Mouse (Mus musculus): ENCODE data around the gene Tph2. TPM values are rescaled to one million over a fixed set of nuclear protein-coding genes. Genes with fewer than 3 reads are reported as not detected.

Gene Tph2
- polyA plus RNA-seq, 1 experiment from 2014 or later: not detected

DNA sequence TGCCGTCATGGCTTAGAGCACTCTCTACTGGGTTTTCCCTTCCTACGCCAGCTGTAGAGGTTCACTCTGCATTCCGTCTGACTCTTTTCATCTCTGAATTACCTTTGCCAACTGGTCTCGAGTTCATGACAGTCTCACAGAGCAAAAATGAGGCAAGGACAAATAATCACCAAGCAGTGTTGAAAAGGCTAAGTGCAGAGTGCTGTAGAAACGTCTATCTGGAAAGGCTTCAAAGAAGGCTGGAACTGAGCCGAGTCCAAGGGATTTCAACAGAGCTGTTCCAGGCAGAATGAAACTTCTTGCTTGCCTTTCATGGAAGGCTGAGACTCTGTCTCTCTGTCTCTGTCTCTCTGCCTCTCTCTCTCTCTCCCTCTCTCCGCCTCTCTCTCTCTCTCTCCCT lies 47.8 kb downstream of the Tph2 start:
- WGBS: 45% methylated on average over 7 of the region's 7 CpGs

DNA sequence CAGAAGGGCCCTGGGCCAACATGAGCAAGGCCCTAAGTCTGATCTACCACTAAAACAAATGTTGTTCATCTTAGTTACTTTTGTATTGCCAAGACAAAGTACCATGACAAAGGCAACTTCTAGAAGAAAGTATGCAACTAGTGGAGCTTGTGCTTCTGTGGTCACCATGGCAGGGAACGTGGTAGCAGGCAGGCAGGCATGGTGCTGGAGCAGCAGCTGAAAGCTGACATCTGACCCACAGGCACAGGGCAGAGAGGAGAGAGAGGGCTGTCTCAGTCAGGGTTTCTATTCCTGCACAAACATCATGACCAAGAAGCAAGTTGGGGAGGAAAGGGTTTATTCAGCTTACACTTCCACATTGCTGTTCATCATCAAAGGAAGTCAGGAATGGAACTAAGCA lies 56.9 kb downstream of the Tph2 start:
- Histone ChIP-seq H3K4me1 (peaks cover 11% of the 10 kb centered on the region), H3K9me3 (no peaks in the 10 kb centered on the region), H3K4me2 (no peak overlapping the region), H3K36me3 (no peaks in the 10 kb centered on the region), H3K27ac (replicated peaks) (no peak overlapping the region), H3K9ac (no peak overlapping the region), H3K4me3 (no peak overlapping the region), H3K27me3 (replicated peaks) (no peaks in the 10 kb centered on the region)
- 33% methylated on average over 1 of the region's 1 CpGs for WGBS
- no peak for ATAC-seq (ENCODE audit: extremely low read depth, insufficient number of reproducible peaks, low FRiP score, low TSS enrichment)

More for the DNA sequence above, 47.8 kb downstream of the Tph2 start:
- peaks cover 9% of the 10 kb centered on the region; the same call in 1 of the 2 replicates for H3K9me3 ChIP-seq
- no peak overlapping the region for H3K27ac ChIP-seq (replicated peaks)
- no peak overlapping the region for H3K9ac ChIP-seq
- no peak overlapping the region for H3K4me2 ChIP-seq
- no peak for ATAC-seq (ENCODE audit: extremely low read depth, insufficient number of reproducible peaks, low FRiP score, low TSS enrichment)
- H3K4me3 ChIP-seq: no peak overlapping the region
- H3K27me3 ChIP-seq (replicated peaks): no peaks in the 10 kb centered on the region
- no peaks in the 10 kb centered on the region for H3K4me1 ChIP-seq
- no peaks in the 10 kb centered on the region for H3K36me3 ChIP-seq

DNA sequence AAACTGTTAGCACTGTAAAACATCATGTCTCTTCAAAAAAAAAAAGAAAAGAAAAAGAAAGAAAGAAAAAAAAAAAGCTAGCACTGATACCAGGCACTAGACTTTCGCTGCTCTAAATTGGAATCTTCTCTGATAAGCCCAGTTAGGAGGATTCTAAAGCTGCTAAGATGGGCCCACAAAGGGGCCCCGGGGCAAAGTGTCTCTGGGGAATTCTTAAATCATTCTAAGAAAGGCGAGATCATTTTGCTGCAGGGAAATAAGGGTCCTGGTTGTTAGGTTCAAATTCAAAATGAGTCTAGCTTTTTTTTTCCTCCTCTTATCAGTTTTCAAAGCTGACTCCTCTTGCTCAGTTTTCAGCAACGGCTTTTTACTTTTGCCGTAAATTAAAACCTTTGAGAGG lies 59.3 kb downstream of the Tph2 start:
- H3K27me3 ChIP-seq (replicated peaks): no peaks in the 10 kb centered on the region
- H3K4me3 ChIP-seq: no peak overlapping the region
- H3K36me3 ChIP-seq: no peaks in the 10 kb centered on the region
- H3K9ac ChIP-seq: no peak overlapping the region
- H3K9me3 ChIP-seq: no peaks in the 10 kb centered on the region
- H3K4me2 ChIP-seq: peak overlapping the region; percentile 30
- no peak overlapping the region for H3K27ac ChIP-seq (replicated peaks)
- H3K4me1 ChIP-seq: peaks cover 11% of the 10 kb centered on the region
- no peak for ATAC-seq (ENCODE audit: extremely low read depth, insufficient number of reproducible peaks, low FRiP score, low TSS enrichment)
- 33% methylated on average over 5 of the region's 5 CpGs for WGBS

DNA sequence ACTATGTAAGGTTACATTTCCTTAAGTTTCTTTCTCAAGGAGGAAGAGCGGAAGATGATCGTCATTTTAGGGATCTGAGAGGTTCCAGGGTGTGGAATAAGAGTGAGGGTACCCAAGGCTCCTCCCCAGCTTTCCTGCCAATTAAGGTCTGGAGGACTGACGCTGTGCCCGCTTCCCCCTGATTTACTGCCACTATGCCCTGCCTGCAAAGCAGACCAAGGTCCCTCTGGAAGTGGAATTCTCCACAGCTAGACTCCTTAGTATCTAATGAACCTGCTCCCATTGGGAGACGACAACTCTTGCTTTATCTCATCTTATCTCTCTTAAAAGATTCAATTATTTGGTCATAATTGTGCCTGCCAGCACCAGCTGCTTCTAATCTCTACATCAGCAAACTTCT lies 59.8 kb downstream of the Tph2 start:
- H3K36me3 ChIP-seq: no peaks in the 10 kb centered on the region
- peaks cover 11% of the 10 kb centered on the region for H3K4me1 ChIP-seq
- no peak overlapping the region for H3K4me2 ChIP-seq
- no peak for ATAC-seq (ENCODE audit: extremely low read depth, insufficient number of reproducible peaks, low FRiP score, low TSS enrichment)
- H3K27ac ChIP-seq (replicated peaks): no peak overlapping the region
- 69% methylated on average over 5 of the region's 5 CpGs for WGBS
- H3K9ac ChIP-seq: no peak overlapping the region
- H3K4me3 ChIP-seq: no peak overlapping the region
- no peaks in the 10 kb centered on the region for H3K27me3 ChIP-seq (replicated peaks)
- H3K9me3 ChIP-seq: no peaks in the 10 kb centered on the region

GRCm38 (mm10) chr10:115107666-115108540 lies 76.9 kb downstream of the Tph2 start:
- no peak for ATAC-seq (ENCODE audit: extremely low read depth, insufficient number of reproducible peaks, low FRiP score, low TSS enrichment)
- Histone ChIP-seq H3K4me3 (no peak overlapping the region), H3K27me3 (replicated peaks) (no peaks in the 10 kb centered on the region)

DNA sequence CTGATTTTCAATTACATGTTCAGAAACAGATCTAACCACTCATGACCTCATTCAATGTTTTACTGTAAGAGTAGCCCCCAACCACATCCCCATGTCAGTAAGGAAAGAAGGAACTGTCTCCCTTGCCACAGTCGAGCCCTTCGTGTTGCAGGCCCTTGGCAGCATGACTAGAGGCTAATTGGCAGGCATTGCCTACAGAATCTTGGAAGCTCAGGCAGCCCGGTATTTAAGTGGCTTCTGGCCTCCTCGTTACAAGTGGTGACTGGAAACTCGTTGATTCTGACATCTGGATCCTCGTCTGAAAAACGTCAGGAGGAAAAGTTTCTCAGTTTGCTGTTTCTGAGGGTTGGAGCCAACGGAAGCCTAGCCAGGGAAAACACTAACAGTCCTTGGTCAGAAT lies 80.6 kb downstream of the Tph2 start:
- Histone ChIP-seq H3K27me3 (replicated peaks) (no peaks in the 10 kb centered on the region), H3K4me2 (no peak overlapping the region), H3K4me1 (no peaks in the 10 kb centered on the region), H3K36me3 (no peaks in the 10 kb centered on the region), H3K9ac (no peak overlapping the region), H3K9me3 (no peaks in the 10 kb centered on the region), H3K4me3 (no peak overlapping the region), H3K27ac (replicated peaks) (no peak overlapping the region)
- WGBS: 52% methylated on average over 8 of the region's 8 CpGs
- no peak for ATAC-seq (ENCODE audit: extremely low read depth, insufficient number of reproducible peaks, low FRiP score, low TSS enrichment)

More at GRCm38 (mm10) chr10:115107666-115108540, 76.9 kb downstream of the Tph2 start:
- Histone ChIP-seq H3K36me3 (no peaks in the 10 kb centered on the region), H3K9ac (no peak overlapping the region), H3K27ac (replicated peaks) (no peak overlapping the region), H3K4me2 (no peak overlapping the region), H3K4me1 (no peaks in the 10 kb centered on the region), H3K9me3 (no peaks in the 10 kb centered on the region)
- WGBS: 74% methylated on average over 16 of the region's 16 CpGs

DNA sequence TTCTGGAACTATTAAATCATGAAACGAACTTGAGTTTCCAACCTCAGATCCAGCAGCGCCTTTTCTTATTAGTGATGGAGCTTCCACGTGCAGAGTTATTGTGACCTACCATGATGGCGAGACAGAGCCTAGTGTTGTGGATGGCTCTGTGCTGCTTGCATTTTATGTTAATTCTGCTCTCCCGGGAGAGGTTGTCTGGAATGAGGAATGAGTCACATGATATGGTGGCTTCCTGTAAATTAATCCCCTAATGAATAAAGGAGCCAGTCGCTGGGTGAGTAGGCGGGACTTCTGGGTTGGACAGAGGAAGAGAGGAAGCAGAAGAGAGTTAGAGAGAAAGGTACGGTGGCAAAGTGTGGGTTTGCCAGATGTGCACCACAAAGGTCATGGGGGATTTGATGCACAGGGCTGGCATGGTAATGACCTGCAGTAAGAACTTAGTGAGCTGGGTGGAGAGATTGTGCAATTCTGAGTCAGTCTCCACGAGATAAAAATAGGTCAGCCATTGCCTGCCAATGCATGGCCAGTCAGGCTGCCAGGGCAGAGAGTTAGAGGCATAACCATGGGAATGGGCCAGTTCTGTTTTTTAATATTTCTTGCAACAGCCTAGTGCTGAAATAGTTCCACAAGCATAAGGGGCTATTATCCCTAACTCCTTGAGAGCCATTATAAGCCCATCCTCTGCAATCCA lies 84.8 kb downstream of the Tph2 start:
- H3K9ac ChIP-seq: no peak overlapping the region
- no peak overlapping the region for H3K4me2 ChIP-seq
- 72% methylated on average over 9 of the region's 9 CpGs for WGBS

GRCm38 (mm10) chr10:115097163-115097562 lies 87.7 kb downstream of the Tph2 start:
- Histone ChIP-seq H3K9ac (no peak overlapping the region), H3K4me3 (no peak overlapping the region), H3K4me1 (no peaks in the 10 kb centered on the region), H3K9me3 (no peaks in the 10 kb centered on the region), H3K27me3 (replicated peaks) (no peaks in the 10 kb centered on the region), H3K36me3 (no peaks in the 10 kb centered on the region), H3K4me2 (no peak overlapping the region), H3K27ac (replicated peaks) (no peak overlapping the region)
- whole genome bisulfite sequencing: 15% methylated on average over 5 of the region's 5 CpGs
- no peak for ATAC-seq (ENCODE audit: extremely low read depth, insufficient number of reproducible peaks, low FRiP score, low TSS enrichment)

More for the DNA sequence above, 84.8 kb downstream of the Tph2 start:
- Histone ChIP-seq H3K9me3 (no peaks in the 10 kb centered on the region), H3K4me3 (no peak overlapping the region), H3K27ac (replicated peaks) (no peak overlapping the region), H3K36me3 (no peaks in the 10 kb centered on the region), H3K27me3 (replicated peaks) (no peaks in the 10 kb centered on the region), H3K4me1 (no peaks in the 10 kb centered on the region)
- ATAC-seq (ENCODE audit: extremely low read depth, insufficient number of reproducible peaks, low FRiP score, low TSS enrichment): no peak

- Histone ChIP-seq H3K36me3 (no peaks in the 10 kb centered on the region), H3K27ac (replicated peaks) (no peak overlapping the region), H3K4me3 (no peak overlapping the region), H3K4me1 (no peaks in the 10 kb centered on the region), H3K9ac (no peak overlapping the region), H3K9me3 (no peaks in the 10 kb centered on the region), H3K4me2 (no peak overlapping the region), H3K27me3 (replicated peaks) (no peaks in the 10 kb centered on the region)
- 49% methylated on average over 1 of the region's 1 CpGs for WGBS
- no peak for ATAC-seq (ENCODE audit: extremely low read depth, insufficient number of reproducible peaks, low FRiP score, low TSS enrichment)
Measured at GRCm38 (mm10) chr10:115096191-115096590, 88.6 kb downstream of the Tph2 start.

DNA sequence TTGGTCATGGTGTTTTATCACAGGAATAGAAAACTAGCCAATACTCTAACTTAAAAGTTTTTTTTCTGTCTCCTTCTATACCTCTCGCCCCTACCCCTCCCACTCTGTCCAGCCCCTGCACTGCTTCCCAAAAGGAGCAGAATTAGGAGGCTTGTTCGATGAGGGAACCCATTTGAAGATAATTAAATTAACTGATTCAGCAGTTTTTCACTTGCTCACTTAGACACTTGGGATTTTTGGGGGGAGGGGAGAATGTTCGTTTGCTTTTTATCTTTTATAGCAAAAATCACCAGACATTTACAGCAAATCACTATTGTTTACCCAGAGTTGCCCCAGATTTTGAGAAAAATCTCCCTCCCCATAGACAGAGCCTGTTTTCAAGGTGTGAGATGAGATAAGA lies 106.6 kb downstream of the Tph2 start:
- WGBS: 59% methylated on average over 3 of the region's 3 CpGs
- no peak for ATAC-seq (ENCODE audit: extremely low read depth, insufficient number of reproducible peaks, low FRiP score, low TSS enrichment)
- H3K27me3 ChIP-seq (replicated peaks): no peaks in the 10 kb centered on the region

DNA sequence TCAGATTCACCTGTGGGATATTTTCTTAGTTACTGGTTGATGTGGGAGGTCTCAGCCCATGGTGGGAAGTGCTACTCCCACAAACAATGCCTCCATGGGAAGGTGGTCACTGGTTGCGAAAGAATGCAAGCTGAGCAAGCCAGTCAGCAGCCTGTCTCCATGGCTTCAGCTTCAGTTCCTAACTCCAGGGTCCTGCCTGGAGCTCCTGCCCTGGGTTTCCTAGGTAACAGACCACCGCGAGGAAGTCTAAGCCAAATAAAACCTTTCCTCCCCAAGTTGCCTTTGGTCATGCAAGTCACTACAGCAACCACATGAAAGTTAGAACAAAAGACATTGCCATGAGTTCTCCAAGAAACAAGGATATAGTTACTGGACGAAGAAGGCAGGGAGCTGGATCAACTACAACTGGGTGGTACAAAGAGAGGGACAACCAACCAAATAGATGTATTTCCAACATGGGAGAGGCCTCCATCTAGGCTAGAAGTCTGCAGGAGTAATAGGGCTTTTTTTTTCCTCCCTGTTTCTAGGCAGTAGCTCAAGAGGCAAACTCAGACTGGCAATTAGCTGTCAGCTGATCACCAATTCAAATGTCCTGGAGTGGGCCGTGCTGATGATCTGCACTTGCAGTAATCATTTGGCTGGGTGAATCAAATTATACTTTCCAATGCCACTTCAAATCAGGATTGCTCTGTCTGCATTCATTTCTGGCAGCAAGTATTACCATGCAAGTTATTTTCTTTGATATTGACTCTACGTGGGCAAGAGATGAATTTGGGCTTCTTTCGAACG lies 115.5 kb downstream of the Tph2 start:
- H3K27ac ChIP-seq (replicated peaks): no peak overlapping the region
- H3K4me1 ChIP-seq: no peaks in the 10 kb centered on the region
- H3K9me3 ChIP-seq: 0 out of 2 replicates have a peak, but pooled peaks cover 2% of the 10 kb centered on the region
- H3K4me3 ChIP-seq: no peak overlapping the region
- no peak overlapping the region for H3K9ac ChIP-seq
- H3K27me3 ChIP-seq (replicated peaks): no peaks in the 10 kb centered on the region
- ATAC-seq (ENCODE audit: extremely low read depth, insufficient number of reproducible peaks, low FRiP score, low TSS enrichment): no peak
- 81% methylated on average over 8 of the region's 8 CpGs for WGBS
- H3K36me3 ChIP-seq: no peaks in the 10 kb centered on the region
- H3K4me2 ChIP-seq: no peak overlapping the region

More for the DNA sequence above, 106.6 kb downstream of the Tph2 start:
- Histone ChIP-seq H3K9ac (no peak overlapping the region), H3K9me3 (no peaks in the 10 kb centered on the region), H3K4me3 (no peak overlapping the region), H3K4me1 (no peaks in the 10 kb centered on the region), H3K4me2 (no peak overlapping the region), H3K27ac (replicated peaks) (no peak overlapping the region), H3K36me3 (no peaks in the 10 kb centered on the region)
